Mouse (Mus musculus) olfactory bulb, adult 2 months (tissue): ENCODE measurements around the gene Elovl4. TPM values are rescaled to one million over a fixed set of nuclear protein-coding genes. Genes with fewer than 3 reads are reported as not detected.

Experiments used
- H3K27ac ChIP-seq: fragments of 200-500 bp; 2 replicates; pipeline ENCODE4 v1.5.1; 2012; ENCODE audit warnings: low read depth, low read length; ENCODE audit not compliant: insufficient read depth
- H3K4me1 ChIP-seq: fragments of 200-500 bp; 2 replicates; pipeline ENCODE4 v1.6.1; 2012; ENCODE audit warnings: low read length; ENCODE audit not compliant: control insufficient read depth, insufficient read depth
- H3K4me3 ChIP-seq: fragments of 200-500 bp; 2 replicates; pipeline ENCODE4 v1.5.1; 2012; ENCODE audit warnings: mild to moderate bottlenecking, low read depth, low read length, moderate library complexity; ENCODE audit not compliant: insufficient read depth
- CTCF ChIP-seq: fragments of 200-500 bp; IDR thresholded peaks from 2 replicates; pipeline ENCODE4 v1.5.1; 2012; ENCODE audit warnings: low read depth, mild to moderate bottlenecking, low read length, moderate library complexity; ENCODE audit not compliant: insufficient read depth
- POLR2A ChIP-seq: fragments of 200-500 bp; IDR thresholded peaks from 2 replicates; pipeline ENCODE4 v1.6.1; 2012; ENCODE audit warnings: mild to moderate bottlenecking, low read depth, low read length, moderate library complexity; ENCODE audit not compliant: insufficient read depth
- WGBS: fragments of 180-500 bp; shearing (Covaris S2); methylation state at CpG from one replicate; pipeline ENCODE4 v1.1.7; 2018; 5-methylcytosine and 5-hydroxymethylcytosine counted together
- polyA plus RNA-seq: library from polyadenylated mRNA; stranded (reverse); fragments of >200 nt; gene quantifications from 2 replicates; pipeline ENCODE4 v1.2.4, GENCODE M21; 2012; ENCODE audit warnings: low replicate concordance; ENCODE audit not compliant: missing spikeins, insufficient read depth, insufficient read length

Elovl4 gene
- not detected in 2 replicates for polyA plus RNA-seq

DNA sequence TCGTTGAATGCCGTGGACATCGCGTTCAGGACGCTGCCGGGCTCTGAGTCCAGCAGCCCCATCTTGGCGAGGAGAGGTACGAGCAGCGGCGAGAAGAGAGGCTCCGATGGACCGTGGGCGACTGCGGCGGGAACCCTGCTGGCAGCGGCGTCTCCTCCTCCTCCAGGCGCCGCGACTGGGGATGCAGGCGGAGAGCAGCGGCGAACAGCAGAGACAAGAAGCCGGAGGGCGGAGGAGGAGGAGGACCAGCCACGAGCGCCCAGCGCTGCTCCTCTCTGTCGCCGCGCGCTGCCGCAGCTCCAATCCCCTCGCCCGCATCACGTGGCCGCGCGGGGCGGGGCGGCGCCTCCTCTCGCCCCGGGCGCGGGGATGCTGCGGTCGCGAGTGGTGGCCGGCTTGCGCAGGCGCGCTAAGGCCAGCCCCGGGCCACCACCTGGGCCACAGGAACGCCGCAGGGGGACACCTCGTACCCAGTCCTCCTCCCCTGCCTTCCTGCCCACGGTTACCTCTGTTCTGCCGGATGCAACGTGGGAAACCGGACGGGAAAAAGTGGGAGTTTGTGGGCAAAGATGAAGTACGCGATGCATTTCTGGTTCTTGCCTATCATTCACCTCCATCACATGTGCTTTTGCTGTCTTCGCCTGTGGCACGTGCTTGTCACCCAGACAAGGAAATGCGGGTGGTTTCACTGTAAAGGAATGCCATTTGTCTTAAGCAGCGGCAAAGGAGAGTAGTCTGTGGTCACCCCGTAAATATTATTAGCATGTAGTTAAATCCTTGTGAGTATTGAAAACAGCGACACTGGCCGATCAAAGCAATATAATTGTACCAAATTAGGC is at the start of gene Elovl4:
TSS of gene Elovl4 (minus strand) at position 301 of the 839 bp plus-strand sequence.
- Histone ChIP-seq H3K27ac (peak within 1 kb of the TSS; percentile 82), H3K4me1 (peaks cover 12% of the 10 kb centered on the region), H3K4me3 (peak within 1 kb of the TSS; percentile 68)
- 1% methylated on average over 63 of the region's 71 CpGs for WGBS
- TF ChIP-seq POLR2A (peak; percentile 98), CTCF (no peak)

DNA sequence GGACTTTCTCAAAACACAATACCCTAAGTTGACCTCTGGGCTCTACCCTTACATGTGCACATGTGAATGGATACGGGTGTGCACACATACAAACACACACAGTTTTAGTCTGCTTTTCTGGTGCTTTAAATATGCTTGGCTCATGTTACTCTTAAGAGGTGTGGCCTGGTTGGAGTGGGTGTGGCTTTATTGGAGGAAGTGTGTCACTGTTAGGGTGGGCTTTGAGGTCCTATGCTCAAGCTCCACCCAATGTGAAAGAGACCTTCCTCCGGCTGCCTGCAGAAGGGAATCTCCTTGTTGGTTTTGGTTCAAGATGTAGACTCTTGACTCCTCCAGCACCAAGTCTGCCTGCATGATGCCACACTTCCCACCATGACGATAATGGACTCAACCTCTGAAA is 46.4 kb upstream of the Elovl4 start:
- Histone ChIP-seq H3K4me3 (no peak overlapping the region), H3K4me1 (no peaks in the 10 kb centered on the region), H3K27ac (no peak overlapping the region)
- WGBS = 96% methylated on average over 3 of the region's 3 CpGs
- TF ChIP-seq POLR2A (no peak), CTCF (no peak)

DNA sequence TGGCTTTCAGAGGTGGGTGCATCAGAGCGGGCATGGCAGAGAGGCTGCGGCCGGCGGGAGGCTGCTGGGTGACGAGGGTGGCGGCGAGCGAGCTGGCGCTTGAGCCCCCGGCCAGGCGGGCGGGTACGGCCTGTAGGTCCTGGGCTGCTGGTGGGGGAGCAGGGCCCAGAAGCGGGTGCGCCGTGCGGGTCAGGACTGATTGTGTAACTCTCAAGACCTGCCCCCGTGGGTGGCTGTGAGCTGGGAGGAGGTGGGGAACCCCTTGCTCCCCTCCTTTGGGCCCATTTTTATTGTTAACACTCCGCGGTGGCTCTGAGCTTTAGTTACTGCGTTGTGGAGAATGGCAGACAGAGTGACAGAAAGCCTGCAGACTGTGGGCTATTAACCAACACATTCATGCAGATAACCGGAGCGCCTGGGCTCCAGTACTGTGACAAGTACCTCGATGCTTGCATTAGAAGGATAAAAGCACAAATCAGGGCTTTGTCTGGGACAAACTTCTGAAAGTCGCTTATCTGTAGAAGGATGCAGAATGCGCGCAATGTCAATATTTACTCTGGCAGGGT is 28.8 kb upstream of the Elovl4 start:
- WGBS = 2% methylated on average over 27 of the region's 27 CpGs

DNA sequence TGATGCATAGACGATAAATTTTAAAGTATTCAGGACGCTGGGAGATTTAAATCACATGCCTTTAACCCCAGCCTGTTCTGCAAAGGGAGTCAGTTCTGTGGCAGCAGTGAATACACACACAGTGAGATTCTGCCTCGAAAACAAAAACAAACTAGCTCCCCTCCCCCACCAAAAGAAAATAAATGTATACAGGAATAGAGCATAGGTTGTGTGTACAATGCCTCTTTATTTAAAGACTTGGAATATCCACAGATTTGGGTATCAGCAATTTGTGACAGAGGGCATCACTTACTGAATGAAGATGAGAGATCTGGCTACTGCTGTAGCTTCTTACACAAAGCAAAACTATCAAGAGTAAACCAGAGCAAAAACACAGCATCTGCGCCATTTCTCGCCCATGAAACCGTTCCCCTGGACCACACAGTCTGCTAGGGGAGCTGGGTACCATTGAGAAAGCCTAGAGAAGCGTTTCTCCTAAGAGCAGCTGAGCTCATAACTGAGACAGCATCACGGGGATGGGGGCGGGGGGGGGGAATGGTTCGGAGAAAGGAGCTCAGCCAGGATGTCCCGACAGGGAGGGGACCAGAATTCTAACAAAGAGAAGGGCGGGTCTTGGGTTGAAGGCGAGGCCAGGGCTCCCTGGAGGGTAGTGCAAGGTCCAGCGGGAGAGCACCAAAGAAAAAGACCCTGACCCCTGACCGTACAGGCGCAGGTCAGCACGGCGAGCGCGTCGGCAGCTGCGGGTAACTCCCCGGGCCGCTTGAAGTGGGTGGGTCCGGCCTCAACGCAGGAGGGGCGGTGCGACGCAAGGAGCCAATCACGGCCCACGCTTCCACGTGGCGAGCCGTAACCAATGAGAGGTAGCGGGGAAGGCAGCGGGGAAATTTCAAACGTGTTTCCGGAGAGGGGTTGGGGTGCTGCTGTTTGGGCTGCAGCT is 28.0 kb upstream of the Elovl4 start, which contains the start of gene Ttk:
TSS of gene Ttk (plus strand) at position 879 of the 937 bp plus-strand sequence.
- Histone ChIP-seq H3K27ac (peak within 1 kb of the TSS; percentile 87), H3K4me1 (0 out of 2 replicates have a peak, but pooled peaks cover 4% of the 10 kb centered on the region), H3K4me3 (peak within 1 kb of the TSS; percentile 90)
- 1% methylated on average over 38 of the region's 38 CpGs for WGBS
- TF ChIP-seq CTCF (no peak), POLR2A (peak; percentile 93)

More for the DNA sequence above, 28.8 kb upstream of the Elovl4 start:
- Histone ChIP-seq H3K4me1 (0 out of 2 replicates have a peak, but pooled peaks cover 4% of the 10 kb centered on the region), H3K4me3 (peak overlapping the region; percentile 90), H3K27ac (no peak overlapping the region)
- no peak for TF ChIP-seq POLR2A
- no peak for TF ChIP-seq CTCF

DNA sequence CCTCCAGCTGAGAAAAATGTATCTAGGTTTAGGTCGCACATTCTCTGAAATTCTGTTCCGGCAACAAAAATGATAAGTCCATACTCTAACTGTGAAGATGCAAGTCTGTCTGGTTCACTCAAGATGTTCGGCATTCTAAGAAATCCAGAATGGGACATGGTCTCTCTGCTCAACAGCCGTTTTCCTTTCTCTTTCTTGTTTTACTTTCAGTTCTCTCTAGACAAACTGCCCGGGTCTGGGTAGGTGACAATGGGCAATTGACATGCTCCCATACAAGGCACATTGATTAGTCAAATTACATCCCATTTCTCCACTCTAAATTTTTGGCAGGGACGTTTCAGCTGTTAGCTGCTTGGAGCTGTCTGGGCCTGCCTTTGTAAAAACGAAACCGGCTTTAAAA is 25.1 kb upstream of the Elovl4 start:
- no peak for TF ChIP-seq CTCF
- no peak for TF ChIP-seq POLR2A
- 60% methylated on average over 8 of the region's 8 CpGs for WGBS

DNA sequence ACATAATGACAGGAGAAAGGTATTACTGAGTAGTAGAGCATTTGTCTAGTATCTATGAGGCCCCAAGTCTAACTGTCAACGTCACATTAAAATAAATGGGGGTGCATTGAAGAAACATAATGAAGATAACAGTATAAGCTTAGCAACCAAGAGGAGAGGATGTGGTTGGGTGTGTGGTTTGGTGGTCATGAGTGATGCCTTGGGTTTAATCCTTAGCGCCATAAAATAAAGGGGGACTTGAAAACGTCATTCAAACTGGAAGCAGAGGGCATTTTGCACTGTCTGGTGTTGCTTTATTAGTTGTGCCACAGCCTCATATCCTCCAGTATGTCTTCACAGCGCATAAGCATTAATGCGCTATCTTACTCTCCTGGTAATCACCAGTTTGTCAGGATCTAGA is 23.8 kb upstream of the Elovl4 start:
- H3K27ac ChIP-seq = no peak overlapping the region
- no peak overlapping the region for H3K4me3 ChIP-seq
- 0 out of 2 replicates have a peak, but pooled peaks cover 4% of the 10 kb centered on the region for H3K4me1 ChIP-seq
- TF ChIP-seq CTCF (no peak), POLR2A (no peak)
- 91% methylated on average over 5 of the region's 5 CpGs for WGBS

More for the DNA sequence above, 25.1 kb upstream of the Elovl4 start:
- no peak overlapping the region for H3K27ac ChIP-seq
- no peak overlapping the region for H3K4me3 ChIP-seq
- H3K4me1 ChIP-seq = 0 out of 2 replicates have a peak, but pooled peaks cover 4% of the 10 kb centered on the region

DNA sequence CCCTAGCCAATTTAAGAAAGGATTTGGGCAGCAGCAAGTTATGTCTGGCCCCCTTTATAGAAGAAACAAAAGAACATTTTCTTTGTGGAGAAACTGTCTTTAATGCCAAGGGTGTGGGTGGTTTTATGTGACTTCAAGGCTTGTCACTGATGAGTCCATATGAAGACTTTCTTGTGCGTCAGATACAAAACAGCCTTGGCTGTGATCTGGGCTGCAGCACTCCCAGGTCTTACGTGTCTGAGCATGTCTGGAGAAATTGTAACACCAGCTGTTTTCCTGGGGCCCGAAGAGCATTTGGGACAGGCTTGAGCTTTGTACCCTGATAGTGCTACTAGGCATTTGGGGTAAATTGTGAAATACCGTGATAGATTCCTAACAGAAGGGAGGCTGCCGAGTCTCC is 16.8 kb upstream of the Elovl4 start:
- no peak overlapping the region for H3K27ac ChIP-seq
- 83% methylated on average over 5 of the region's 5 CpGs for WGBS
- TF ChIP-seq POLR2A (no peak), CTCF (no peak)

DNA sequence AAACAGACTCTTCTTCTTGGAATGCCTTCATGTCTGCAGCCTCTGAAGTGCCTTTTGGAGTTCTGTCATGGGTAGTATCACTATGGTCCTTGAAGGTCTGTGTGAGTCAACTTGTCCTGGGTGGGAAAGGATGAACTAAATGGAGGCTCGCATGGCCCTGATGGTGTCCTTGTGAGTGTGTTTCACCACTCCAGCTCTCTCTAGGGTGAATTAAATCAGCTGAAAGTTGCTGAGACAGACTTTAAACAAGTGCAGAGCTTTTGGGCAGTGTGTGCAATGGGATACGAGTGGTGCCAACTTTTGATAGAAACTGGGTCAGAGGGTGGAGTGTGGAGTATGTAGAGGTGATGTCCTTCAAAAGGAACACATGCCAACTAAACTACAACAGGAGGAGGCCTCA is 14.9 kb upstream of the Elovl4 start:
- Histone ChIP-seq H3K4me3 (no peak overlapping the region), H3K4me1 (no peaks in the 10 kb centered on the region), H3K27ac (no peak overlapping the region)
- TF ChIP-seq POLR2A = no peak
- WGBS = 74% methylated on average over 2 of the region's 2 CpGs

More for the DNA sequence above, 16.8 kb upstream of the Elovl4 start:
- Histone ChIP-seq H3K4me3 (no peak overlapping the region), H3K4me1 (no peaks in the 10 kb centered on the region)
